Mouse (Mus musculus) intestine, postnatal 0 days (tissue): ENCODE measurements around the gene Nln. TPM values are rescaled to one million over a fixed set of nuclear protein-coding genes. Genes with fewer than 3 reads are reported as not detected.

Experiments used
- ATAC-seq: fragments of 200-750 bp; cut with Nextera tagmentation; 2 replicates; pipeline ENCODE4 v1.8.0; 2017; ENCODE audit warnings: mild to moderate bottlenecking, moderate TSS enrichment, moderate library complexity
- H3K27ac ChIP-seq: fragments of 300-500 bp; sonication (generic); 2 replicates; pipeline ENCODE4 v1.5.1; 2014; ENCODE audit warnings: mild to moderate bottlenecking, low read depth, low read length, moderate library complexity
- H3K27me3 ChIP-seq: fragments of 300-500 bp; sonication (generic); replicated peaks from 2 replicates; pipeline ENCODE4 v1.6.1; 2014; ENCODE audit warnings: low read length, mixed read lengths; ENCODE audit not compliant: control insufficient read depth, insufficient read depth
- H3K36me3 ChIP-seq: fragments of 300-500 bp; sonication (generic); 2 replicates; pipeline ENCODE4 v1.6.1; 2014; ENCODE audit warnings: mild to moderate bottlenecking, moderate library complexity; ENCODE audit not compliant: control insufficient read depth, insufficient read depth
- H3K4me1 ChIP-seq: fragments of 300-500 bp; sonication (generic); replicated peaks from 2 replicates; pipeline ENCODE4 v1.6.1; 2014; ENCODE audit warnings: antibody characterized with exemption, low read length, mixed read lengths; ENCODE audit not compliant: control insufficient read depth, insufficient read depth
- H3K4me2 ChIP-seq: fragments of 300-500 bp; sonication (generic); replicated peaks from 2 replicates; pipeline ENCODE4 v1.6.1; 2014; ENCODE audit warnings: low read depth, mild to moderate bottlenecking, moderate library complexity
- H3K4me3 ChIP-seq: fragments of 300-500 bp; sonication (generic); 2 replicates; pipeline ENCODE4 v1.5.1; 2014; ENCODE audit warnings: low read depth, low read length
- H3K9ac ChIP-seq: fragments of 300-500 bp; sonication (generic); 2 replicates; pipeline ENCODE4 v1.6.1; 2014; ENCODE audit warnings: mild to moderate bottlenecking, low read depth, low read length
- H3K9me3 ChIP-seq: fragments of 300-500 bp; sonication (generic); 2 replicates; pipeline ENCODE4 v1.6.1; 2016; ENCODE audit warnings: mixed run types; ENCODE audit not compliant: control insufficient read depth
- CTCF ChIP-seq: sonication (generic); IDR thresholded peaks from 2 replicates; pipeline ENCODE4 v1.5.1; 2016; ENCODE audit warnings: low read depth, mild to moderate bottlenecking, control low read depth, antibody characterized with exemption, moderate library complexity
- WGBS: fragments of 180-500 bp; shearing (Covaris S2); extraction: QIAGEN DNeasy Blood & Tissue Kit; methylation state at CpG from one replicate; pipeline ENCODE4 v1.1.7; 2014; 5-methylcytosine and 5-hydroxymethylcytosine counted together
- polyA plus RNA-seq: library from polyadenylated mRNA; unstranded; fragments of >200 nt; fragmentation: Nextera tagmentation; extraction: Ambion mirVana; gene quantifications from 2 replicates; pipeline ENCODE4 v1.2.1, GENCODE M21; 2015

Gene Nln
- polyA plus RNA-seq, 1 experiment from 2014 or later, result 13.3 TPM

- no peak overlapping the region for H3K4me3 ChIP-seq
- H3K27ac ChIP-seq, result no peak overlapping the region
- ATAC-seq, result no peak
- no peak for TF ChIP-seq CTCF
- no peaks in the 10 kb centered on the region for H3K9me3 ChIP-seq
- H3K4me1 ChIP-seq, result no peaks in the 10 kb centered on the region
- no peak overlapping the region for H3K9ac ChIP-seq
- 65% methylated on average over 3 of the region's 3 CpGs for WGBS
- no peak overlapping the region for H3K4me2 ChIP-seq
- peaks cover 6% of the 10 kb centered on the region; the same call in 1 of the 2 replicates for H3K36me3 ChIP-seq
- H3K27me3 ChIP-seq, result no peaks in the 10 kb centered on the region
These were observed 38.7 kb downstream of the Nln start for GRCm38 (mm10) chr13:104070703-104071102.

DNA sequence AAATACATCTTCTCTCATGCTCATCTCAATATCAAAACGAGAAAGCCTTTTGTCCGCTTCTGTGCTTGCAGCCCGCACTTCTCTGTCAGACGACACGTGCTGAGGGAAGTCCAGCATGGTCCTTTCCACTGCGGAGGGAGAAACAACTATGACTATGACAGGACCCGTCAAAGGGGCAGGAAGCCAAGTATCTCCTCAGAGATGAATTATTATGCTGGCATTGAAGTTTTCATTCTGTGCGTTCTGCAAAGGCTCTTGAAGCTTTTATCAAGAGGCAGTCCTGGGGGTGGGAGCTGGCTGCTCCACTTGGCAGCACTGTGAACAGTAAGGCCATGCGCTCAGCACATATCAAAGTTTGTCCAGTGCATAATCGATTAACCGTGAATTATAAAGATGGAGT is 40.2 kb downstream of the Nln start:
- Histone ChIP-seq H3K4me3 (no peak overlapping the region), H3K9me3 (no peaks in the 10 kb centered on the region), H3K27ac (no peak overlapping the region), H3K9ac (no peak overlapping the region), H3K27me3 (no peaks in the 10 kb centered on the region), H3K36me3 (peaks cover 6% of the 10 kb centered on the region; the same call in 1 of the 2 replicates), H3K4me2 (no peak overlapping the region), H3K4me1 (no peaks in the 10 kb centered on the region)
- WGBS, result 87% methylated on average over 11 of the region's 11 CpGs
- no peak for ATAC-seq
- TF ChIP-seq CTCF, result no peak

- H3K4me2 ChIP-seq, result no peak overlapping the region
- H3K27ac ChIP-seq, result no peak overlapping the region
- H3K36me3 ChIP-seq, result no peaks in the 10 kb centered on the region; the same call in 1 of the 2 replicates
- no peaks in the 10 kb centered on the region for H3K4me1 ChIP-seq
- H3K9me3 ChIP-seq, result no peaks in the 10 kb centered on the region
- 78% methylated on average over 2 of the region's 2 CpGs for WGBS
- ATAC-seq, result no peak
- no peak for TF ChIP-seq CTCF
- H3K4me3 ChIP-seq, result no peak overlapping the region
- H3K9ac ChIP-seq, result no peak overlapping the region
- H3K27me3 ChIP-seq, result no peaks in the 10 kb centered on the region
These were observed 43.6 kb downstream of the Nln start for GRCm38 (mm10) chr13:104065649-104066347.

GRCm38 (mm10) chr13:104063061-104063460 is 46.4 kb downstream of the Nln start:
- H3K4me3 ChIP-seq, result no peak overlapping the region
- no peaks in the 10 kb centered on the region; the same call in 1 of the 2 replicates for H3K36me3 ChIP-seq
- no peaks in the 10 kb centered on the region for H3K4me1 ChIP-seq
- ATAC-seq, result no peak
- no peaks in the 10 kb centered on the region for H3K27me3 ChIP-seq
- no peak for TF ChIP-seq CTCF
- no peak overlapping the region for H3K27ac ChIP-seq
- 87% methylated on average over 9 of the region's 9 CpGs for WGBS
- no peak overlapping the region for H3K4me2 ChIP-seq
- H3K9ac ChIP-seq, result no peak overlapping the region
- no peaks in the 10 kb centered on the region for H3K9me3 ChIP-seq

DNA sequence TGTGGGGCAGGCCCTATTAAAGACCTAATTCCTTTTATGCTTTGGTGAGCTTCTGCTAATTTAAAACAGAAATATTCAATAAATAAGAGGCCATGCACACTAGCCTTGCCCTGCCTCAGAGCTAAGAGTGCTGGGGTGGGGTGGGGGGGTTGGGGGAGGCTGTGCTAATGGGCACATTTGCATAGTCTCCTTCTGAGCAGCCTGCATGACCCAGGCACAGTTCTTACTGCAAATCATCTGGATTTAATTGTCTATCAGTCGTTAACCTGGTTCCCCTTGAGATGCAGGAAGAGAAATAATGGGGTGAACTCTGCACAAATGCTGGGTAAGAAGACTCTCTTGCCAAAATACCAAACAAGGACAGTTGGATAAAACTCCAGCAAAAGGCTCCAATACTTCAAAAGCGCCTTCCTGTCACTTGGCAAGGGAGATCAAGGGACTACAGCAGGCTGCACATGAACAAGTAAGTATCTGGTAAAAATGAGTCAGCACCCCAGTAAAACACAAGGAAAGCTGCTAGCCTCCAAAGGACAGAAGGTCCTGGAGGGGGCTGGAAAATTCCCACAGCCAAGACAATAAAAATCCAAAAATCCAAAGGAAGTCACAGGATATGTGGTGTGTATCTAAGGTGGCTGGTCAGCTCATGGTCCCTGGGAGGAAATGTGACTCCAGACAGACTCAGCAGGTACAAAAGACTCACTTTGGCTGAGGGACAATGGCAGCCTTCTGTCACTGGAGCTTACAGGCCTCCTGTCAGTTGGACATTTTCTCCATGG is 47.3 kb downstream of the Nln start:
- no peak overlapping the region for H3K4me2 ChIP-seq
- H3K4me1 ChIP-seq, result no peaks in the 10 kb centered on the region
- 80% methylated on average over 2 of the region's 2 CpGs for WGBS
- H3K9ac ChIP-seq, result no peak overlapping the region
- H3K4me3 ChIP-seq, result no peak overlapping the region
- H3K27me3 ChIP-seq, result no peaks in the 10 kb centered on the region
- no peaks in the 10 kb centered on the region for H3K9me3 ChIP-seq
- ATAC-seq, result no peak
- no peak for TF ChIP-seq CTCF
- H3K36me3 ChIP-seq, result no peaks in the 10 kb centered on the region; the same call in 1 of the 2 replicates
- H3K27ac ChIP-seq, result no peak overlapping the region

DNA sequence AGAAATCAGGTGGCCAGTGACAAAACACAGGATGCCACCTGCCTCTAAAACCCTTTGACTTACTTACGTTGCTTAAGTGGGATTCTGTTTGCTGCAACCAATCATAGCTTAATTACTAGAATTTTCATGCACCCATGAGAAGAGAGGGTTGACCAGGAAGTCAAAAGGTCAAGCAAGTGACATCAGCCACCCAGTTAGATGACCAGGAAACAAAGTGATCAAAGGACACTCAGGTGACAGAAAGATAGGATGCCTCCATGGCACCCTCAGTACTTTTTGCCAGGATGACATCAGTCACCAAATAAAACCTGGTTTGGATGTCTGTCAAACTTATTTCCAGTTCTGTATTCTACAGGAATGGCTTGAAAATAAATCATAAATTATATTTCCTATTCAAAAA is 49.2 kb downstream of the Nln start:
- Histone ChIP-seq H3K36me3 (no peaks in the 10 kb centered on the region; the same call in 1 of the 2 replicates), H3K9me3 (no peaks in the 10 kb centered on the region), H3K27me3 (no peaks in the 10 kb centered on the region), H3K4me1 (no peaks in the 10 kb centered on the region), H3K27ac (no peak overlapping the region), H3K9ac (no peak overlapping the region), H3K4me2 (no peak overlapping the region), H3K4me3 (no peak overlapping the region)
- WGBS, result 93% methylated on average over 1 of the region's 1 CpGs
- ATAC-seq, result no peak
- no peak for TF ChIP-seq CTCF
